Mouse (Mus musculus) lung, embryonic 15.5 days (tissue): ENCODE measurements around the gene Foxo3. TPM values are rescaled to one million over a fixed set of nuclear protein-coding genes. Genes with fewer than 3 reads are reported as not detected.

Experiments used
- ATAC-seq: fragments of 200-750 bp; cut with Nextera tagmentation; 2 replicates; pipeline ENCODE4 v1.8.0; 2017; ENCODE audit warnings: moderate number of reproducible peaks, borderline replicate concordance; ENCODE audit not compliant: low FRiP score, low TSS enrichment; ENCODE audit errors: extremely low read depth
- H3K27ac ChIP-seq: fragments of 300-500 bp; sonication (generic); 2 replicates; pipeline ENCODE4 v1.5.1; 2015; ENCODE audit warnings: moderate library complexity, mild to moderate bottlenecking, inconsistent platforms
- H3K27me3 ChIP-seq: fragments of 300-500 bp; sonication (generic); 2 replicates; pipeline ENCODE4 v1.6.1; 2015; ENCODE audit warnings: inconsistent platforms
- H3K36me3 ChIP-seq: fragments of 300-500 bp; sonication (generic); 2 replicates; pipeline ENCODE4 v1.6.1; 2015; ENCODE audit warnings: inconsistent platforms
- H3K4me1 ChIP-seq: fragments of 300-500 bp; sonication (generic); 2 replicates; pipeline ENCODE4 v1.6.1; 2015; ENCODE audit warnings: inconsistent platforms
- H3K4me2 ChIP-seq: fragments of 300-500 bp; sonication (generic); 2 replicates; pipeline ENCODE4 v1.6.1; 2015; ENCODE audit warnings: inconsistent platforms, mild to moderate bottlenecking, moderate library complexity
- H3K4me3 ChIP-seq: fragments of 300-500 bp; sonication (generic); 2 replicates; pipeline ENCODE4 v1.5.1; 2015; ENCODE audit warnings: mild to moderate bottlenecking, inconsistent platforms
- H3K9ac ChIP-seq: fragments of 300-500 bp; sonication (generic); 2 replicates; pipeline ENCODE4 v1.6.1; 2015; ENCODE audit warnings: inconsistent platforms
- H3K9me3 ChIP-seq: fragments of 300-500 bp; sonication (generic); 2 replicates; pipeline ENCODE4 v1.6.1; 2016; ENCODE audit warnings: inconsistent platforms
- WGBS: fragments of 180-500 bp; shearing (Covaris S2); methylation state at CpG from one replicate; pipeline ENCODE4 v1.1.7; 2015; 5-methylcytosine and 5-hydroxymethylcytosine counted together
- polyA plus RNA-seq: library from polyadenylated mRNA; unstranded; fragments of >200 nt; fragmentation: Nextera tagmentation; extraction: Ambion mirVana; gene quantifications from 2 replicates; pipeline ENCODE4 v1.2.1, GENCODE M21; 2015

Foxo3 gene
- polyA plus RNA-seq, 1 experiment from 2014 or later, result 8.9 TPM

GRCm38 (mm10) chr10:42297109-42297508, 20.6 kb upstream of the Foxo3 start:
- Histone ChIP-seq H3K27ac (no peak overlapping the region), H3K4me2 (no peak overlapping the region), H3K9me3 (no peaks in the 10 kb centered on the region), H3K4me3 (no peak overlapping the region), H3K9ac (no peak overlapping the region), H3K36me3 (no peaks in the 10 kb centered on the region), H3K4me1 (no peaks in the 10 kb centered on the region; the same call in 1 of the 2 replicates), H3K27me3 (no peaks in the 10 kb centered on the region)
- no peak for ATAC-seq
- 74% methylated on average over 2 of the region's 2 CpGs for WGBS

- Histone ChIP-seq H3K4me2 (no peak overlapping the region), H3K27me3 (no peaks in the 10 kb centered on the region), H3K27ac (no peak overlapping the region), H3K9ac (no peak overlapping the region), H3K4me1 (no peaks in the 10 kb centered on the region; the same call in 1 of the 2 replicates), H3K4me3 (no peak overlapping the region), H3K36me3 (no peaks in the 10 kb centered on the region), H3K9me3 (no peaks in the 10 kb centered on the region)
- ATAC-seq, result no peak
- WGBS, result 57% methylated on average over 4 of the region's 4 CpGs
Measured at GRCm38 (mm10) chr10:42296559-42296958, 20.0 kb upstream of the Foxo3 start.

- no peak overlapping the region for H3K27ac ChIP-seq
- H3K4me1 ChIP-seq, result no peaks in the 10 kb centered on the region; the same call in 1 of the 2 replicates
- no peak for ATAC-seq
- H3K27me3 ChIP-seq, result no peaks in the 10 kb centered on the region
- WGBS, result 13% methylated on average over 1 of the region's 1 CpGs
- no peak overlapping the region for H3K9ac ChIP-seq
- H3K36me3 ChIP-seq, result no peaks in the 10 kb centered on the region
- H3K4me3 ChIP-seq, result no peak overlapping the region
- H3K9me3 ChIP-seq, result no peaks in the 10 kb centered on the region
- H3K4me2 ChIP-seq, result no peak overlapping the region
Measured at GRCm38 (mm10) chr10:42295028-42295427, 18.5 kb upstream of the Foxo3 start.

GRCm38 (mm10) chr10:42294392-42294791, 17.8 kb upstream of the Foxo3 start:
- no peaks in the 10 kb centered on the region for H3K36me3 ChIP-seq
- no peaks in the 10 kb centered on the region for H3K27me3 ChIP-seq
- H3K4me3 ChIP-seq, result no peak overlapping the region
- no peaks in the 10 kb centered on the region; the same call in 1 of the 2 replicates for H3K4me1 ChIP-seq
- H3K9me3 ChIP-seq, result no peaks in the 10 kb centered on the region
- H3K4me2 ChIP-seq, result no peak overlapping the region
- H3K27ac ChIP-seq, result no peak overlapping the region
- WGBS, result 66% methylated on average over 2 of the region's 2 CpGs
- H3K9ac ChIP-seq, result no peak overlapping the region
- ATAC-seq, result no peak

GRCm38 (mm10) chr10:42293877-42294276, 17.3 kb upstream of the Foxo3 start:
- H3K9ac ChIP-seq, result no peak overlapping the region
- H3K27ac ChIP-seq, result no peak overlapping the region
- H3K4me3 ChIP-seq, result no peak overlapping the region
- no peaks in the 10 kb centered on the region; the same call in 1 of the 2 replicates for H3K4me1 ChIP-seq
- WGBS, result 32% methylated on average over 4 of the region's 4 CpGs
- no peaks in the 10 kb centered on the region for H3K27me3 ChIP-seq
- no peaks in the 10 kb centered on the region for H3K9me3 ChIP-seq
- H3K36me3 ChIP-seq, result no peaks in the 10 kb centered on the region
- no peak for ATAC-seq
- H3K4me2 ChIP-seq, result no peak overlapping the region

- Histone ChIP-seq H3K36me3 (no peaks in the 10 kb centered on the region), H3K27ac (no peak overlapping the region), H3K9me3 (no peaks in the 10 kb centered on the region), H3K4me1 (peaks cover 3% of the 10 kb centered on the region; the same call in 1 of the 2 replicates), H3K27me3 (no peaks in the 10 kb centered on the region), H3K4me2 (no peak overlapping the region), H3K4me3 (no peak overlapping the region), H3K9ac (no peak overlapping the region)
- WGBS, result 60% methylated on average over 5 of the region's 5 CpGs
- no peak for ATAC-seq
Measured at GRCm38 (mm10) chr10:42291360-42291759, 14.8 kb upstream of the Foxo3 start.

GRCm38 (mm10) chr10:42287666-42288065, 11.1 kb upstream of the Foxo3 start:
- H3K27ac ChIP-seq, result peak overlapping the region; percentile 31; the same call in 1 of the 2 replicates
- no peak overlapping the region for H3K4me3 ChIP-seq
- 52% methylated on average over 1 of the region's 1 CpGs for WGBS

GRCm38 (mm10) chr10:42278307-42278850, 1.8 kb upstream of the Foxo3 start:
- Histone ChIP-seq H3K27me3 (no peaks in the 10 kb centered on the region), H3K4me1 (peaks cover 23% of the 10 kb centered on the region), H3K9ac (peak overlapping the region; percentile 64), H3K36me3 (peaks cover 3% of the 10 kb centered on the region; the same call in 1 of the 2 replicates), H3K4me2 (peak overlapping the region; percentile 99), H3K4me3 (peak overlapping the region; percentile 97), H3K9me3 (no peaks in the 10 kb centered on the region), H3K27ac (peak overlapping the region; percentile 99)
- WGBS, result under 1% methylated on average over 38 of the region's 38 CpGs
- no peak for ATAC-seq

More at GRCm38 (mm10) chr10:42287666-42288065, 11.1 kb upstream of the Foxo3 start:
- Histone ChIP-seq H3K36me3 (no peaks in the 10 kb centered on the region), H3K27me3 (no peaks in the 10 kb centered on the region), H3K9me3 (no peaks in the 10 kb centered on the region), H3K4me2 (no peak overlapping the region), H3K9ac (no peak overlapping the region), H3K4me1 (0 out of 2 replicates have a peak, but pooled peaks cover 3% of the 10 kb centered on the region)
- ATAC-seq, result no peak

GRCm38 (mm10) chr10:42277476-42278306, 1.1 kb upstream of the Foxo3 start:
- Histone ChIP-seq H3K9me3 (no peaks in the 10 kb centered on the region), H3K4me1 (peaks cover 26% of the 10 kb centered on the region), H3K4me2 (peak overlapping the region; percentile 99), H3K27me3 (no peaks in the 10 kb centered on the region), H3K9ac (peak overlapping the region; percentile 88), H3K27ac (peak overlapping the region; percentile 99), H3K36me3 (peaks cover 7% of the 10 kb centered on the region; the same call in 1 of the 2 replicates), H3K4me3 (peak overlapping the region; percentile 97)
- ATAC-seq, result peak; percentile 91
- under 1% methylated on average over 78 of the region's 78 CpGs for WGBS

- Histone ChIP-seq H3K27me3 (no peaks in the 10 kb centered on the region), H3K4me2 (peak overlapping the region; percentile 99), H3K9ac (peak overlapping the region; percentile 88), H3K9me3 (no peaks in the 10 kb centered on the region), H3K36me3 (peaks cover 12% of the 10 kb centered on the region; the same call in 1 of the 2 replicates), H3K27ac (peak overlapping the region; percentile 99), H3K4me3 (peak overlapping the region; percentile 97), H3K4me1 (peaks cover 41% of the 10 kb centered on the region)
- ATAC-seq, result no peak
- WGBS, result under 1% methylated on average over 39 of the region's 40 CpGs
Measured at GRCm38 (mm10) chr10:42275871-42276501, 569 bp downstream of the Foxo3 start.

- Histone ChIP-seq H3K27me3 (no peaks in the 10 kb centered on the region), H3K9ac (peak overlapping the region; percentile 88), H3K27ac (peak overlapping the region; percentile 99), H3K4me2 (peak overlapping the region; percentile 99), H3K4me1 (peaks cover 47% of the 10 kb centered on the region), H3K9me3 (no peaks in the 10 kb centered on the region), H3K36me3 (peaks cover 12% of the 10 kb centered on the region; the same call in 1 of the 2 replicates), H3K4me3 (peak overlapping the region; percentile 97)
- 0% methylated on average over 54 of the region's 54 CpGs for WGBS
- ATAC-seq, result no peak
Measured at GRCm38 (mm10) chr10:42275401-42275870, 1.1 kb downstream of the Foxo3 start.
